Mouse (Mus musculus) embryonic facial prominence, embryonic 12.5 days (tissue): ENCODE measurements around the gene Mex3b. TPM values are rescaled to one million over a fixed set of nuclear protein-coding genes. Genes with fewer than 3 reads are reported as not detected.

Experiments used
- ATAC-seq: fragments of 200-750 bp; cut with Nextera tagmentation; 2 replicates; pipeline ENCODE4 v1.8.0; 2017; ENCODE audit not compliant: insufficient number of reproducible peaks, insufficient read depth, low FRiP score, low TSS enrichment
- H3K27ac ChIP-seq: fragments of 300-500 bp; sonication (generic); 2 replicates; pipeline ENCODE4 v1.5.1; 2016; ENCODE audit warnings: mild to moderate bottlenecking
- H3K27me3 ChIP-seq: fragments of 300-500 bp; sonication (generic); 2 replicates; pipeline ENCODE4 v1.6.1; 2016; ENCODE audit warnings: mild to moderate bottlenecking, moderate library complexity
- H3K36me3 ChIP-seq: fragments of 300-500 bp; sonication (generic); 2 replicates; pipeline ENCODE4 v1.6.1; 2016; ENCODE audit warnings: mild to moderate bottlenecking
- H3K4me1 ChIP-seq: fragments of 300-500 bp; sonication (generic); 2 replicates; pipeline ENCODE4 v1.6.1; 2016
- H3K4me2 ChIP-seq: fragments of 300-500 bp; sonication (generic); replicated peaks from 2 replicates; pipeline ENCODE4 v1.6.1; 2016; ENCODE audit warnings: mild to moderate bottlenecking, moderate library complexity
- H3K4me3 ChIP-seq: fragments of 300-500 bp; sonication (generic); 2 replicates; pipeline ENCODE4 v1.5.1; 2016; ENCODE audit warnings: mild to moderate bottlenecking
- H3K9ac ChIP-seq: fragments of 300-500 bp; sonication (generic); 2 replicates; pipeline ENCODE4 v1.6.1; 2016; ENCODE audit warnings: mild to moderate bottlenecking, moderate library complexity
- H3K9me3 ChIP-seq: fragments of 300-500 bp; sonication (generic); 2 replicates; pipeline ENCODE4 v1.6.1; 2016; ENCODE audit warnings: mild to moderate bottlenecking, moderate library complexity
- WGBS: fragments of 180-500 bp; shearing (Covaris S2); methylation state at CpG from one replicate; pipeline ENCODE4 v1.1.7; 2016; 5-methylcytosine and 5-hydroxymethylcytosine counted together
- polyA plus RNA-seq: library from polyadenylated mRNA; unstranded; fragments of >200 nt; fragmentation: Nextera tagmentation; extraction: Ambion mirVana; gene quantifications from 2 replicates; pipeline ENCODE4 v1.2.1, GENCODE M21; 2016

Gene Mex3b
- polyA plus RNA-seq, 1 experiment from 2014 or later = 49.2 TPM

- Histone ChIP-seq H3K9me3 (no peaks in the 10 kb centered on the region), H3K4me2 (no peak overlapping the region), H3K4me3 (no peak overlapping the region), H3K4me1 (no peaks in the 10 kb centered on the region), H3K27ac (no peak overlapping the region), H3K9ac (no peak overlapping the region), H3K36me3 (no peaks in the 10 kb centered on the region), H3K27me3 (no peaks in the 10 kb centered on the region)
- no peak for ATAC-seq
- WGBS = 49% methylated on average over 8 of the region's 8 CpGs
Measured at GRCm38 (mm10) chr7:82899459-82900297, 32.5 kb downstream of the Mex3b start.

DNA sequence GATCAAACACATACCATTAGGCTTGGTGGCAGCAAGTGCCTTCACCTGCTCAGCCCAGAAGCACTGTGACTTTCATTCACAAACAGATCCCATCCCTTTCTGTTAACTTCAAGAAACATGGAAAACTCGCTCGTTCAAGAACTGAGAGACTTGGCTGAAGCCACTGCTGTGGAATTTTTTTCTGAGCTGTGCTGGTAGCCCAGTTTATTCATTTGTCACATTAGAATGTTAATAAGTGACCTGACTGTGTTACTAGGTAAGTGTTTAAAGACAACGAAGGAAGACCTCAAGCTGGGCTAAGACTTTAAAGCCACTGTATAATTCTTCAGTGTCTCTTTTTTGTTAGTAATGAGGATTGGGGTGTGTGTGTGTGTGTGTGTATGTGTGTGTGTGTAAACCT lies 35.9 kb downstream of the Mex3b start:
- no peaks in the 10 kb centered on the region for H3K9me3 ChIP-seq

GRCm38 (mm10) chr7:82905527-82905926 lies 38.4 kb downstream of the Mex3b start:
- Histone ChIP-seq H3K9me3 (no peaks in the 10 kb centered on the region), H3K27ac (no peak overlapping the region), H3K4me1 (no peaks in the 10 kb centered on the region), H3K4me2 (no peak overlapping the region), H3K36me3 (no peaks in the 10 kb centered on the region), H3K9ac (no peak overlapping the region), H3K4me3 (no peak overlapping the region), H3K27me3 (no peaks in the 10 kb centered on the region)
- WGBS = 84% methylated on average over 3 of the region's 3 CpGs
- no peak for ATAC-seq

More for the DNA sequence above, 35.9 kb downstream of the Mex3b start:
- 83% methylated on average over 3 of the region's 3 CpGs for WGBS
- Histone ChIP-seq H3K27me3 (no peaks in the 10 kb centered on the region), H3K9ac (no peak overlapping the region), H3K4me2 (no peak overlapping the region), H3K4me1 (no peaks in the 10 kb centered on the region), H3K27ac (no peak overlapping the region), H3K36me3 (no peaks in the 10 kb centered on the region), H3K4me3 (no peak overlapping the region)
- ATAC-seq = no peak

DNA sequence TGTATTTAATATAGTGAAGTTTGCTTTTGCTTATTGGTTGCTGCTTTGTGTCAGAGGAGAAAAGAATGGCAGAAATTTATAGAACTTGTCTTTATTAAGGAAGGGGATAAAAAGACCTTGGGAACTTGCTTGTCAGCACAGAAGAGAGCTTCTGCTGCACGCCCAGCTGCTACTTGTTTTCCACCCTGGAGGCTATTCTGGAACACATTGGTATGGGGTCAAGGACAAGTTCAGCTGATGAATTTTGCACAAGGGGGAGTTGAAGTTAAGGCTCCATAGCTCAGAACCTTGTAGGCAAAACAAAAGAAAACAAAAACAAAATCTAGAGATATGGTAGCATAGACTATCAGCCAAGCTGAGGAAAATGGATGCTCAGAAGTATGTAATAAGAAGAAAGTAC lies 39.9 kb downstream of the Mex3b start:
- H3K9me3 ChIP-seq = no peaks in the 10 kb centered on the region
- H3K27ac ChIP-seq = no peak overlapping the region
- H3K27me3 ChIP-seq = no peaks in the 10 kb centered on the region
- H3K9ac ChIP-seq = no peak overlapping the region
- no peaks in the 10 kb centered on the region for H3K4me1 ChIP-seq
- H3K4me2 ChIP-seq = no peak overlapping the region
- WGBS = 34% methylated on average over 1 of the region's 1 CpGs
- no peaks in the 10 kb centered on the region for H3K36me3 ChIP-seq
- no peak for ATAC-seq
- no peak overlapping the region for H3K4me3 ChIP-seq

DNA sequence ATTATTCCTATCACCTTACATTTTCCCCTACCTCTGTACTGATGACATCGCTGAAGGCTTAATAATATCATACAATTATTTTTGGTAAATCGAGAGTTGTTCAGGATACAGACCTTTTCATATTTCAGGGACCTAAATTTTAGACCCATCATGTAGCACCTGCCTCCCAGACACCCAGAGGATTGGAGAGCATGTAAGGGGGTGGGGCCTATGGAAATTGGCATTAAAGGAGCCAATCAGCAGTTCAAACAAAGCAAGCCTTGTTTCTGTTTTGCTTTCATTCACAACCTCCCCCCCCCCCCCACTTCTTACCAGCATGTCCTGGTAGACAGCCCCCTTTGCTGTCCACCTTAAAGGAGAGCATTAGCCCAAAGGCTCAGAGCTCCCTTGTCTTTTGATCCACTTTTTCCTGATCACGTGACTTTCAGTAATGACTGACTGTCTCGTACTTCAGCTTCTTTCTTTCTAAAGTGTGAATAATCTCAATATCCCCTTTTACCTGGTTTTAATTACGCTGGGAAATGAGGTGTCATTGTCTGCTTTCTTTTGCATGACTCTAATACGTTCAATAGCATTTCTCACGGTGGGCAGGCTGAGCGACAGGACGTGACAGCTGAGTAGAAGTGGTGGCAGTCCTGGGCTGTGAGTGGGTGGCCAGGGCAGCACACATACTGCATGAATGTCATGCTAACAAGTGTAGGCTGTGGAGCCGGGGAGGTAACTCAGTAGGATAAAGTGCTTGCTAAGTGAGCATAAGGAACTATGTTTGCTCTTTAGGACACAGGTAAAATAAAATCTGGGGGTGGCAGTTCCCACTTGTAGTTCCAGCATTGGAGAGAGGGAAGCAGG lies 43.6 kb downstream of the Mex3b start:
- no peak overlapping the region for H3K4me2 ChIP-seq
- H3K4me3 ChIP-seq = no peak overlapping the region
- no peak overlapping the region for H3K27ac ChIP-seq
- H3K9ac ChIP-seq = no peak overlapping the region
- H3K4me1 ChIP-seq = no peaks in the 10 kb centered on the region
- H3K27me3 ChIP-seq = no peaks in the 10 kb centered on the region
- H3K36me3 ChIP-seq = no peaks in the 10 kb centered on the region
- ATAC-seq = no peak
- no peaks in the 10 kb centered on the region for H3K9me3 ChIP-seq
- 55% methylated on average over 10 of the region's 10 CpGs for WGBS

- Histone ChIP-seq H3K9me3 (no peaks in the 10 kb centered on the region), H3K27me3 (no peaks in the 10 kb centered on the region), H3K4me1 (no peaks in the 10 kb centered on the region), H3K36me3 (no peaks in the 10 kb centered on the region), H3K9ac (no peak overlapping the region), H3K4me2 (no peak overlapping the region), H3K27ac (no peak overlapping the region), H3K4me3 (no peak overlapping the region)
- WGBS = 81% methylated on average over 10 of the region's 10 CpGs
- ATAC-seq = no peak
Measured at GRCm38 (mm10) chr7:82911501-82911900, 44.4 kb downstream of the Mex3b start.

DNA sequence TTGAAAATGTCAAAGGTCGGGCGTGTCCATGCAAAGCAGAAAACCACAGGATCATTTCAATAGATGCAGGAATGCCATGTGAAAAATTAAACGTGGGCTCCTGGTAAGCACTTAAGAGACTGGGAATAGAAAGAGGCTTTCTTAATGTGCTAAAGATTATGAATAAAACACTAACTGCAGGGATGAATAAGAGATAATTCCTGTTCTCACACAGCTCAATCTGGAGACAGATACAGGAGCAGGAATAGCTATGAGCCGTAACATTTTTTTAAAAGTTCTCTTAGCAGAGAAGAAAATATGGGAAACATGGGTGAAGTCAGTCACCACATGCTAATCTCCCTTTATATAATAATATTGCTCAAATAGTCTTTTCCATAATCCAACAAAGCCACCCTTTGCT lies 47.2 kb downstream of the Mex3b start:
- Histone ChIP-seq H3K36me3 (no peaks in the 10 kb centered on the region), H3K27ac (no peak overlapping the region), H3K9me3 (no peaks in the 10 kb centered on the region), H3K4me2 (no peak overlapping the region), H3K4me1 (no peaks in the 10 kb centered on the region), H3K9ac (no peak overlapping the region), H3K27me3 (no peaks in the 10 kb centered on the region), H3K4me3 (no peak overlapping the region)
- no peak for ATAC-seq
- 71% methylated on average over 4 of the region's 4 CpGs for WGBS

Other genes starting within 250 kb of the Mex3b start
- 7.4 and 9.9 TPM in 2 replicates for gene Saxo2, start 218.8 kb upstream of the Mex3b start, polyA plus RNA-seq
- gene Efl1, start 218.7 kb upstream of the Mex3b start, polyA plus RNA-seq = 24.0 and 25.3 TPM in 2 replicates